Mouse (Mus musculus) thymus, adult 2 months (tissue): ENCODE measurements around the gene Klhl23.

Experiments
- CTCF ChIP-seq: fragments of 200-500 bp; IDR thresholded peaks from 2 replicates; pipeline ENCODE4 v1.5.1; 2012; ENCODE audit warnings: mild to moderate bottlenecking, control low read depth, low read length, moderate library complexity, borderline replicate concordance; ENCODE audit not compliant: control insufficient read depth, poor library complexity, insufficient read depth; ENCODE audit errors: extremely low read depth
- POLR2A ChIP-seq: fragments of 200-500 bp; IDR thresholded peaks from 2 replicates; pipeline ENCODE4 v1.6.1; 2012; ENCODE audit warnings: mild to moderate bottlenecking, low read length, control low read depth, moderate library complexity; ENCODE audit not compliant: control insufficient read depth, poor library complexity, insufficient read depth; ENCODE audit errors: extremely low read depth

GRCm38 (mm10) chr2:69861485-69862091 lies 39.8 kb downstream of the Klhl23 start, which contains the start of gene Ssb:
- TF ChIP-seq CTCF, result no peak
- TF ChIP-seq POLR2A, result peak; percentile 80
